Mouse (Mus musculus) 3T3-L1 (cell line): Measurements from ENCODE around the gene Anks3.

Experiments used
- DNase-seq: peaks from one replicate; pipeline ENCODE4 v3.0.0-alpha.2; 2015; ENCODE audit warnings: low read depth, low spot score

Anks3 gene

GRCm38 (mm10) chr16:4897146-4897730, 66.8 kb downstream of the Anks3 start:
- DNase-seq, result no peak

- no peak for DNase-seq
Observed at GRCm38 (mm10) chr16:4896249-4897027, 67.6 kb downstream of the Anks3 start.

DNA sequence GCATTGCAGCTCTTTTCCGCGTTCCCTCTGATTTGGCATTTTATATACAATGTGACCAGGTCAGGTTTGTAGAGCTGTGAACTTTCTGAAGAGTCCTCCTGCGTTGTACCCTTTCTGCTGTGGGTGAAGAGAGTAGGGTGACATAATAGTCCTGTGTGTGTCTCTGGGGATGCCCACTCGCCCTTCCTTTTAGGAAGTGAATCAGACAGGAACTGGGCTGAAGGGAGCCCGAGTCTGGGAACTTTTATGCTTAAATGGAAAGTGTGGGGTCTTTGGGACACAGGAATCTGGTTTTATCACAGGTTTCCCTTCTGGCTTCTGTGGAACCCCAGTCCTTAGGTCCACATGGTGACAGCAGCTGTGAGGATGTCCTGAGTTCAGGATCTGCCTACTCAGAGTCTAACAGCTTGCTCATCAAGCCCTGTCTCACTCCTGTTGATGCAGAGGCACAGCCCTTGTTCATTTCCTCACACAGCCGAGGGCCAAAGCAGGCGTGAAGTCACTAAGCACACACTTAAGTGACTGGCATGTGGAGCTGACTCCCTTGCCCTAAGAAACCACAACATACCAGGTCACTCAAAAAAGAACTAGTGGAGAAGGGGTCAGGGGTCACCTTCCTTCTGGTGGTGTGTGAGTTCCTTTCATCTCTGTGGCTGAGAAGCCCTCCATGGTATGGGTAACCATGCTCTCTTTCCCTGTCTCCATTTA, 69.7 kb downstream of the Anks3 start:
- DNase-seq, result no peak

DNA sequence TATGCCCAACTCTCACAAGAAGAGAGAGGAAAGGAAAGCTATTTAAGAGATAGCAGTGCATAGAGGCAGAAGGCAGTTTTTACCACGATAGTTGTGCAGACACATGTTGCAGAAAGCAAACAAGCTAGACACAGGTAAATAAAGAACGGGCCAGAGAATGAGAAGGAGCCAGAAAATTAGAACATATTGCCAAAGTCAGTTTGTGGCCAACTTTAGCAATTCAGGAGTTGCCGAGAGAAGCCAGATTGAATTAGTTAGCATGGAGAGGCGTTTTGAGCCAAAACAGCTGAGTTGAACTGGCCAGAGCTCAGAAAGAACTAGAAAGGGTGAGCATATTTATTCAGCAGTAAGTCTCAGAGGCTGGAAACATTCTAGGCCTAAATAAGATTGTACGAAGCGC, 71.8 kb downstream of the Anks3 start:
- no peak for DNase-seq
